Mouse (Mus musculus) layer of hippocampus, postnatal 14 days (tissue): ENCODE data around the gene Ganab. TPM values are rescaled to one million over a fixed set of nuclear protein-coding genes. Genes with fewer than 3 reads are reported as not detected.
"Not testable (repeated sequence)": the region's sequence is repeated elsewhere in the genome, so short reads cannot be mapped to it uniquely, and the experiment has no call there.

Experiments
- DNase-seq, 2 experiments: peaks; one replicate each; pipeline ENCODE4 v3.0.0; 2021 to 2022; ENCODE audit warnings: low spot score in 2 of 2, mixed read lengths in 1 of 2
- long read RNA-seq, 2 experiments: library from polyadenylated mRNA; stranded (forward); transcript quantifications; one replicate each; pipeline ENCODE4 v2.0.0; 2021
- total RNA-seq, 2 experiments: library from RNA; stranded (reverse); gene quantifications; 2 replicates each; pipeline ENCODE4 v1.2.3; 2021

Ganab gene
- 100 to 1,000 TPM; 111 to 114 TPM for total RNA-seq
- long read RNA-seq, experiment 1, transcript Ganab-202 (24 exons, 3,788 nt): major isoform, 20 of 30 reads
- long read RNA-seq, experiment 1, partial matches to known transcripts: 7 of 30 reads
- long read RNA-seq, experiment 1, other reads (novel, unspliced or antisense): 2 of 30 reads
- long read RNA-seq, experiment 2, transcript Ganab-202 (24 exons, 3,788 nt): major isoform, 22 of 44 reads
- long read RNA-seq, experiment 2, partial matches to known transcripts: 15 of 44 reads
- long read RNA-seq, experiment 2, other reads (novel, unspliced or antisense): 6 of 44 reads

- peak; percentile 93 to 97 for DNase-seq
These were observed at the start of gene Ganab for GRCm38 (mm10) chr19:8897865-8898495. Ganab (plus strand) TSS chr19:8898071.

- DNase-seq: no peak
These were observed 49.5 kb upstream of the Ganab start for GRCm38 (mm10) chr19:8848356-8848755.

GRCm38 (mm10) chr19:8850402-8850901 lies 47.4 kb upstream of the Ganab start, which contains the start of gene Lrrn4cl:
Lrrn4cl (plus strand) TSS chr19:8850768.
- DNase-seq: no peak

GRCm38 (mm10) chr19:8851639-8852038 lies 46.2 kb upstream of the Ganab start:
- DNase-seq: no peak

- no peak for DNase-seq
These were observed 45.5 kb upstream of the Ganab start for GRCm38 (mm10) chr19:8852236-8852928.

GRCm38 (mm10) chr19:8853117-8853516 lies 44.8 kb upstream of the Ganab start:
- DNase-seq: no peak

GRCm38 (mm10) chr19:8857689-8858088 lies 40.2 kb upstream of the Ganab start:
- no peak for DNase-seq

- no peak for DNase-seq
These were observed 38.9 kb upstream of the Ganab start for GRCm38 (mm10) chr19:8859018-8859417.

GRCm38 (mm10) chr19:8864265-8864664 lies 33.6 kb upstream of the Ganab start:
- DNase-seq: no peak

- DNase-seq: not testable (repeated sequence)
These were observed 27.5 kb upstream of the Ganab start for GRCm38 (mm10) chr19:8870381-8870780.

- DNase-seq: no peak
These were observed 27.0 kb upstream of the Ganab start for GRCm38 (mm10) chr19:8870838-8871237.

GRCm38 (mm10) chr19:8871267-8872186 lies 26.3 kb upstream of the Ganab start, which contains the start of gene Ubxn1:
Ubxn1 (plus strand) TSS chr19:8871496.
- peak; percentile 96 to 98 for DNase-seq

GRCm38 (mm10) chr19:8872266-8872840 lies 25.5 kb upstream of the Ganab start:
- no peak for DNase-seq

- no peak for DNase-seq
These were observed 22.8 kb upstream of the Ganab start for GRCm38 (mm10) chr19:8875031-8875430.

- DNase-seq: peak; percentile 82 to 91
These were observed 17.4 kb upstream of the Ganab start, which contains the start of gene Uqcc3 for GRCm38 (mm10) chr19:8880311-8881033. Uqcc3 (minus strand) TSS chr19:8880923.

- no peak for DNase-seq
These were observed 16.9 kb upstream of the Ganab start for GRCm38 (mm10) chr19:8881034-8881392.

- no peak for DNase-seq
These were observed 14.3 kb upstream of the Ganab start, which contains the start of the genes Lbhd1 and Gm49403 for GRCm38 (mm10) chr19:8883616-8884015. Lbhd1 (plus strand) TSS chr19:8883732. Gm49403 (plus strand) TSS chr19:8883930.

- no peak for DNase-seq
These were observed 10.8 kb upstream of the Ganab start for GRCm38 (mm10) chr19:8886916-8887584.
